Mouse (Mus musculus) olfactory bulb, adult 2 months (tissue): ENCODE data around the gene Vsnl1.

Experiments used
- CTCF ChIP-seq: fragments of 200-500 bp; IDR thresholded peaks from 2 replicates; pipeline ENCODE4 v1.5.1; 2012; ENCODE audit warnings: low read depth, mild to moderate bottlenecking, low read length, moderate library complexity; ENCODE audit not compliant: insufficient read depth
- POLR2A ChIP-seq: fragments of 200-500 bp; IDR thresholded peaks from 2 replicates; pipeline ENCODE4 v1.6.1; 2012; ENCODE audit warnings: mild to moderate bottlenecking, low read depth, low read length, moderate library complexity; ENCODE audit not compliant: insufficient read depth

- TF ChIP-seq CTCF: no peak
- TF ChIP-seq POLR2A: no peak
These were observed 98.2 kb downstream of the Vsnl1 start for GRCm38 (mm10) chr12:11338251-11338650.
